Mouse (Mus musculus): ENCODE data around the gene Akap6. TPM values are rescaled to one million over a fixed set of nuclear protein-coding genes. Genes with fewer than 3 reads are reported as not detected.

The Akap6 gene
- total and polyA plus RNA-seq, 2 experiments from 2014 or later, result 18.2 to 69.3 TPM

GRCm38 (mm10) chr12:52849297-52849696 lies 150.1 kb downstream of the Akap6 start:
- DNase-seq (ENCODE audit: low spot score) (no peak), ATAC-seq (ENCODE audit: low FRiP score) (no peak)
- no peaks in the 10 kb centered on the region for H3K36me3 ChIP-seq (ENCODE audit: insufficient read depth, low read length)
- H3K4me3 ChIP-seq (ENCODE audit: low read depth, low read length), result no peak overlapping the region
- H3K4me1 ChIP-seq (ENCODE audit: insufficient read depth, low read length), result no peaks in the 10 kb centered on the region
- no peak overlapping the region for H3K9ac ChIP-seq (replicated peaks; ENCODE audit: low read length, poor library complexity, severe bottlenecking)
- 72% methylated on average over 4 of the region's 4 CpGs for WGBS
- no peak for TF ChIP-seq CTCF (IDR thresholded peaks at IDR 0.05)
- H3K27ac ChIP-seq (ENCODE audit: low read depth, low read length), result no peak overlapping the region
- no peak overlapping the region for H3K4me2 ChIP-seq (ENCODE audit: low read depth, low read length, poor library complexity, severe bottlenecking)
- H3K9me3 ChIP-seq (ENCODE audit: low read length), result no peaks in the 10 kb centered on the region
- H3K27me3 ChIP-seq (ENCODE audit: insufficient read depth, low read length), result no peaks in the 10 kb centered on the region

- H3K4me3 ChIP-seq (ENCODE audit: low read depth, low read length), result no peak overlapping the region
- no peaks in the 10 kb centered on the region for H3K36me3 ChIP-seq (ENCODE audit: insufficient read depth, low read length)
- no peak overlapping the region for H3K4me2 ChIP-seq (ENCODE audit: low read depth, low read length, poor library complexity, severe bottlenecking)
- no peaks in the 10 kb centered on the region for H3K4me1 ChIP-seq (ENCODE audit: insufficient read depth, low read length)
- ATAC-seq (ENCODE audit: low FRiP score) (no peak), DNase-seq (ENCODE audit: low spot score) (peak; percentile 48)
- H3K27ac ChIP-seq (ENCODE audit: low read depth, low read length), result 0 out of 2 replicates have a peak overlapping the region, but pooled peaks have one; percentile 2
- peak; percentile 51 for TF ChIP-seq CTCF (IDR thresholded peaks at IDR 0.05)
- 47% methylated on average over 7 of the region's 7 CpGs for WGBS
- H3K9ac ChIP-seq (replicated peaks; ENCODE audit: low read length, poor library complexity, severe bottlenecking), result no peak overlapping the region
- no peaks in the 10 kb centered on the region for H3K27me3 ChIP-seq (ENCODE audit: insufficient read depth, low read length)
- H3K9me3 ChIP-seq (ENCODE audit: low read length), result no peaks in the 10 kb centered on the region
Observed at GRCm38 (mm10) chr12:52850332-52851036, 151.3 kb downstream of the Akap6 start.

GRCm38 (mm10) chr12:52851221-52851620 lies 152.0 kb downstream of the Akap6 start:
- H3K27me3 ChIP-seq (ENCODE audit: insufficient read depth, low read length), result no peaks in the 10 kb centered on the region
- H3K4me3 ChIP-seq (ENCODE audit: low read depth, low read length), result no peak overlapping the region
- ATAC-seq (ENCODE audit: low FRiP score) (no peak), DNase-seq (ENCODE audit: low spot score) (no peak)
- no peaks in the 10 kb centered on the region for H3K4me1 ChIP-seq (ENCODE audit: insufficient read depth, low read length)
- no peak overlapping the region for H3K4me2 ChIP-seq (ENCODE audit: low read depth, low read length, poor library complexity, severe bottlenecking)
- no peaks in the 10 kb centered on the region for H3K36me3 ChIP-seq (ENCODE audit: insufficient read depth, low read length)
- no peak for TF ChIP-seq CTCF (IDR thresholded peaks at IDR 0.05)
- peak overlapping the region; percentile 47; the same call in 1 of the 2 replicates for H3K27ac ChIP-seq (ENCODE audit: low read depth, low read length)
- no peaks in the 10 kb centered on the region for H3K9me3 ChIP-seq (ENCODE audit: low read length)
- no peak overlapping the region for H3K9ac ChIP-seq (replicated peaks; ENCODE audit: low read length, poor library complexity, severe bottlenecking)
- 59% methylated on average over 5 of the region's 5 CpGs for WGBS

- no peak for DNase-seq (ENCODE audit: low spot score)
- Histone ChIP-seq H3K27me3 (ENCODE audit: insufficient read depth, low read length) (no peaks in the 10 kb centered on the region), H3K9me3 (ENCODE audit: low read length) (no peaks in the 10 kb centered on the region), H3K36me3 (ENCODE audit: insufficient read depth, low read length) (no peaks in the 10 kb centered on the region), H3K4me3 (ENCODE audit: low read depth, low read length) (no peak overlapping the region), H3K4me2 (ENCODE audit: low read depth, low read length, poor library complexity, severe bottlenecking) (no peak overlapping the region), H3K9ac (replicated peaks; ENCODE audit: low read length, poor library complexity, severe bottlenecking) (no peak overlapping the region), H3K27ac (ENCODE audit: low read depth, low read length) (no peak overlapping the region), H3K4me1 (ENCODE audit: insufficient read depth, low read length) (no peaks in the 10 kb centered on the region)
- 73% methylated on average over 7 of the region's 7 CpGs for WGBS
- ATAC-seq (ENCODE audit: low FRiP score), result no peak
- no peak for TF ChIP-seq CTCF (IDR thresholded peaks at IDR 0.05)
Observed at GRCm38 (mm10) chr12:52854236-52854679, 155.1 kb downstream of the Akap6 start.

- no peak for TF ChIP-seq CTCF (IDR thresholded peaks at IDR 0.05)
- Histone ChIP-seq H3K4me3 (ENCODE audit: low read depth, low read length) (no peak overlapping the region), H3K36me3 (ENCODE audit: insufficient read depth, low read length) (no peaks in the 10 kb centered on the region), H3K27ac (ENCODE audit: low read depth, low read length) (no peak overlapping the region), H3K9ac (replicated peaks; ENCODE audit: low read length, poor library complexity, severe bottlenecking) (no peak overlapping the region), H3K9me3 (ENCODE audit: low read length) (no peaks in the 10 kb centered on the region), H3K4me2 (ENCODE audit: low read depth, low read length, poor library complexity, severe bottlenecking) (no peak overlapping the region), H3K4me1 (ENCODE audit: insufficient read depth, low read length) (no peaks in the 10 kb centered on the region), H3K27me3 (ENCODE audit: insufficient read depth, low read length) (no peaks in the 10 kb centered on the region)
- WGBS, result 76% methylated on average over 1 of the region's 1 CpGs
- no peak for DNase-seq (ENCODE audit: low spot score)
- no peak for ATAC-seq (ENCODE audit: low FRiP score)
Observed at GRCm38 (mm10) chr12:52856104-52856503, 156.9 kb downstream of the Akap6 start.

GRCm38 (mm10) chr12:52857306-52857705 lies 158.1 kb downstream of the Akap6 start:
- ATAC-seq (ENCODE audit: low FRiP score), result no peak
- Histone ChIP-seq H3K4me2 (ENCODE audit: low read depth, low read length, poor library complexity, severe bottlenecking) (no peak overlapping the region), H3K9ac (replicated peaks; ENCODE audit: low read length, poor library complexity, severe bottlenecking) (no peak overlapping the region), H3K27ac (ENCODE audit: low read depth, low read length) (no peak overlapping the region), H3K27me3 (ENCODE audit: insufficient read depth, low read length) (no peaks in the 10 kb centered on the region), H3K36me3 (ENCODE audit: insufficient read depth, low read length) (no peaks in the 10 kb centered on the region), H3K4me3 (ENCODE audit: low read depth, low read length) (no peak overlapping the region), H3K9me3 (ENCODE audit: low read length) (no peaks in the 10 kb centered on the region), H3K4me1 (ENCODE audit: insufficient read depth, low read length) (no peaks in the 10 kb centered on the region)
- DNase-seq (ENCODE audit: low spot score), result no peak
- 91% methylated on average over 4 of the region's 4 CpGs for WGBS
- no peak for TF ChIP-seq CTCF (IDR thresholded peaks at IDR 0.05)

All from midbrain, postnatal 0 days (tissue).